Mouse (Mus musculus) midbrain, embryonic 12.5 days (tissue): ENCODE measurements around the gene Hoxa3. TPM values are rescaled to one million over a fixed set of nuclear protein-coding genes. Genes with fewer than 3 reads are reported as not detected.

ENCODE experiments used
- microRNA counts: library from miRNA; unstranded; fragments of <30 nt; microRNA quantifications from one replicate; lab custom pipeline; 2017
- microRNA-seq: library from miRNA; unstranded; fragments of <30 nt; microRNA quantifications from one replicate; pipeline ENCODE4, GENCODE M21; 2017
- polyA plus RNA-seq: library from polyadenylated mRNA; unstranded; fragments of >200 nt; fragmentation: Nextera tagmentation; extraction: Ambion mirVana; gene quantifications from 2 replicates; pipeline ENCODE4 v1.2.1, GENCODE M21; 2016

The Hoxa3 gene
- polyA plus RNA-seq, 1 experiment from 2014 or later, result not detected

MicroRNA genes within 50 kb of the gene (microRNA counts, 519-probe panel; counts per million panel counts)
- microRNA mmu-miR-196b (lab: Ali Mortazavi, UCI), result not detected

Small RNA genes within 50 kb of the gene (microRNA-seq; reads per million reads assigned to microRNA genes)
- gene Mir196b, result 41.8 reads per million, percentile 42 among the genes with 10 or more reads in this experiment

Other genes with a start within 250 kb of the Hoxa3 start
- gene Skap2, start 200.8 kb downstream of the Hoxa3 start, polyA plus RNA-seq, result 6.8 and 7.9 TPM in 2 replicates
- 0.48 and 0.83 TPM in 2 replicates for gene Hoxa1, start 55.0 kb downstream of the Hoxa3 start, polyA plus RNA-seq
- 0.13 TPM in 1 of 2 replicates, not detected in the other for gene Hoxa2, start 48.5 kb downstream of the Hoxa3 start, polyA plus RNA-seq
- gene 5730596B20Rik, start 35.8 kb downstream of the Hoxa3 start, polyA plus RNA-seq, result not detected in 2 replicates
- not detected in 2 replicates for gene Hoxa4, start 21.6 kb downstream of the Hoxa3 start, polyA plus RNA-seq
- not detected in 2 replicates for gene Hoxa5, start 8.7 kb downstream of the Hoxa3 start, polyA plus RNA-seq
- gene Hoxa6, start 4.6 kb downstream of the Hoxa3 start, polyA plus RNA-seq, result not detected in 2 replicates
- gene Gm28308, start within 50 bp of the Hoxa3 start, polyA plus RNA-seq, result not detected in 2 replicates
- gene Hoxa7, start 8.5 kb upstream of the Hoxa3 start, polyA plus RNA-seq, result not detected in 2 replicates
- not detected in 2 replicates for gene Hoxa9, start 17.8 kb upstream of the Hoxa3 start, polyA plus RNA-seq
- not detected in 2 replicates for gene Hoxa10, start 27.5 kb upstream of the Hoxa3 start, polyA plus RNA-seq
- gene Hoxa11, start 32.5 kb upstream of the Hoxa3 start, polyA plus RNA-seq, result not detected in 2 replicates
- not detected in 2 replicates for gene Hoxa13, start 47.5 kb upstream of the Hoxa3 start, polyA plus RNA-seq
- 0.81 and 0.82 TPM in 2 replicates for gene Evx1, start 100.2 kb upstream of the Hoxa3 start, polyA plus RNA-seq